Mouse (Mus musculus): Measurements from ENCODE around the gene Dgke. TPM values are rescaled to one million over a fixed set of nuclear protein-coding genes. Genes with fewer than 3 reads are reported as not detected.
"Not testable (repeated sequence)": the region's sequence is repeated elsewhere in the genome, so short reads cannot be mapped to it uniquely, and the experiment has no call there.

The Dgke gene
- polyA plus RNA-seq, 1 experiment from 2014 or later: 4.5 TPM

DNA sequence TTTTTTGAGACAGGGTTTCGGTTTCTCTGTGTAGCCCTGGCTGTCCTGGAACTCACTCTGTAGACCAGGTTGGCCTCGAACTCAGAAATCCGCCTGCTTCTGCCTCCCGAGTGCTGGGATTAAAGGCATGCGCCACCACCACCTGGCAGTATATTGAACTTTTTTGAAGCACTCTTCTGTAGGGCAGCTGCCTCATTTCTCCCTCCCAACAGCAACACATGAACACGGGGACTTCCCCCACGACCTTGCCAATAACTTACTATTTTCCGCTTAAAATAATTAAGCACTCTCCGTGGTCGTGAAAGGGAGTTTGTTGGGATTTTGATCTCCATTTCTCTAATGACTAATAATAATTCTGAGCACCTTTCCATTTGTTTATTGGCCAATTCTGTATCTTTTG is 30.6 kb upstream of the Dgke start:
- H3K27ac ChIP-seq (ENCODE audit: low read length); H3K27me3 ChIP-seq (ENCODE audit: control insufficient read depth, insufficient read depth, low read depth, low read length); H3K4me2 ChIP-seq (ENCODE audit: low read depth, low read length); H3K9ac ChIP-seq (ENCODE audit: low read length); H3K9me3 ChIP-seq (ENCODE audit: control insufficient read depth, low read length); H3K4me1 ChIP-seq (replicated peaks; ENCODE audit: control insufficient read depth, insufficient read depth, low read length); H3K4me3 ChIP-seq (ENCODE audit: low read length); H3K36me3 ChIP-seq (ENCODE audit: control insufficient read depth, insufficient read depth, low read length); ATAC-seq (ENCODE audit: low read depth): not testable (repeated sequence)
- WGBS: 84% methylated on average over 10 of the region's 10 CpGs

GRCm38 (mm10) chr11:89095306-89095705 is 28.7 kb upstream of the Dgke start:
- 63% methylated on average over 3 of the region's 3 CpGs for WGBS
- Histone ChIP-seq H3K9me3 (ENCODE audit: control insufficient read depth, low read length) (no peaks in the 10 kb centered on the region), H3K36me3 (ENCODE audit: control insufficient read depth, insufficient read depth, low read length) (no peaks in the 10 kb centered on the region), H3K4me2 (ENCODE audit: low read depth, low read length) (no peak overlapping the region), H3K27me3 (ENCODE audit: control insufficient read depth, insufficient read depth, low read depth, low read length) (no peaks in the 10 kb centered on the region), H3K4me3 (ENCODE audit: low read length) (no peak overlapping the region), H3K27ac (ENCODE audit: low read length) (no peak overlapping the region), H3K4me1 (replicated peaks; ENCODE audit: control insufficient read depth, insufficient read depth, low read length) (0 out of 2 replicates have a peak, but pooled peaks cover under 1% of the 10 kb centered on the region), H3K9ac (ENCODE audit: low read length) (no peak overlapping the region)
- no peak for ATAC-seq (ENCODE audit: low read depth)

- Histone ChIP-seq H3K4me1 (replicated peaks; ENCODE audit: control insufficient read depth, insufficient read depth, low read length) (no peaks in the 10 kb centered on the region), H3K9ac (ENCODE audit: low read length) (no peak overlapping the region), H3K4me2 (ENCODE audit: low read depth, low read length) (no peak overlapping the region), H3K27me3 (ENCODE audit: control insufficient read depth, insufficient read depth, low read depth, low read length) (no peaks in the 10 kb centered on the region), H3K9me3 (ENCODE audit: control insufficient read depth, low read length) (no peaks in the 10 kb centered on the region), H3K4me3 (ENCODE audit: low read length) (no peak overlapping the region), H3K27ac (ENCODE audit: low read length) (no peak overlapping the region), H3K36me3 (ENCODE audit: control insufficient read depth, insufficient read depth, low read length) (no peaks in the 10 kb centered on the region)
- WGBS: 43% methylated on average over 9 of the region's 9 CpGs
- ATAC-seq (ENCODE audit: low read depth): no peak
Observed at GRCm38 (mm10) chr11:89092714-89093113, 26.1 kb upstream of the Dgke start.

DNA sequence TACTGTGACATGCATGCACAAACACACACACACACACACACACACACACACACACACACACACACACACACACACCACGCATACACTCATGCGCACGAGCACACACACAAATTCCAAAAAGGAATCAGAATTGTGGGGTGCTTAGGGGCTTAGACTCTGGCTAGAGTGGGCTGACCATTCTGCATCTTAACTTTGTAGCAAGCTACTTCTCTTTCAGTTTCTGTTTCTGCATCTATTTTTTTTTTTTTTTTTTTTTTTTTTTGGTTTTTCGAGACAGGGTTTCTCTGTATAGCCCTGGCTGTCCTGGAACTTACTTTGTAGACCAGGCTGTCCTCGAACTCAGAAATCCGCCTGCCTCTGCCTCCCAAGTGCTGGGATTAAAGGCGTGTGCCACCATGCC is 23.7 kb upstream of the Dgke start:
- WGBS: 90% methylated on average over 6 of the region's 7 CpGs
- not testable (repeated sequence) for H3K9ac ChIP-seq (ENCODE audit: low read length); H3K4me3 ChIP-seq (ENCODE audit: low read length)

GRCm38 (mm10) chr11:89088754-89089153 is 22.1 kb upstream of the Dgke start:
- ATAC-seq (ENCODE audit: low read depth): no peak
- H3K36me3 ChIP-seq (ENCODE audit: control insufficient read depth, insufficient read depth, low read length): no peaks in the 10 kb centered on the region
- 88% methylated on average over 4 of the region's 4 CpGs for WGBS
- H3K9ac ChIP-seq (ENCODE audit: low read length): no peak overlapping the region
- H3K9me3 ChIP-seq (ENCODE audit: control insufficient read depth, low read length): no peaks in the 10 kb centered on the region
- no peak overlapping the region for H3K4me3 ChIP-seq (ENCODE audit: low read length)
- H3K4me2 ChIP-seq (ENCODE audit: low read depth, low read length): no peak overlapping the region
- H3K4me1 ChIP-seq (replicated peaks; ENCODE audit: control insufficient read depth, insufficient read depth, low read length): no peaks in the 10 kb centered on the region
- H3K27me3 ChIP-seq (ENCODE audit: control insufficient read depth, insufficient read depth, low read depth, low read length): no peaks in the 10 kb centered on the region
- no peak overlapping the region for H3K27ac ChIP-seq (ENCODE audit: low read length)

More for the DNA sequence above, 23.7 kb upstream of the Dgke start:
- not testable (repeated sequence) for H3K36me3 ChIP-seq (ENCODE audit: control insufficient read depth, insufficient read depth, low read length); H3K9me3 ChIP-seq (ENCODE audit: control insufficient read depth, low read length); H3K4me2 ChIP-seq (ENCODE audit: low read depth, low read length); H3K27me3 ChIP-seq (ENCODE audit: control insufficient read depth, insufficient read depth, low read depth, low read length); ATAC-seq (ENCODE audit: low read depth); H3K4me1 ChIP-seq (replicated peaks; ENCODE audit: control insufficient read depth, insufficient read depth, low read length); H3K27ac ChIP-seq (ENCODE audit: low read length)

GRCm38 (mm10) chr11:89086208-89086809 is 19.7 kb upstream of the Dgke start:
- 68% methylated on average over 10 of the region's 10 CpGs for WGBS
- Histone ChIP-seq H3K9ac (ENCODE audit: low read length) (no peak overlapping the region), H3K9me3 (ENCODE audit: control insufficient read depth, low read length) (no peaks in the 10 kb centered on the region), H3K27ac (ENCODE audit: low read length) (no peak overlapping the region), H3K4me3 (ENCODE audit: low read length) (no peak overlapping the region), H3K36me3 (ENCODE audit: control insufficient read depth, insufficient read depth, low read length) (no peaks in the 10 kb centered on the region), H3K4me2 (ENCODE audit: low read depth, low read length) (no peak overlapping the region), H3K27me3 (ENCODE audit: control insufficient read depth, insufficient read depth, low read depth, low read length) (no peaks in the 10 kb centered on the region), H3K4me1 (replicated peaks; ENCODE audit: control insufficient read depth, insufficient read depth, low read length) (no peaks in the 10 kb centered on the region)
- no peak for ATAC-seq (ENCODE audit: low read depth)

DNA sequence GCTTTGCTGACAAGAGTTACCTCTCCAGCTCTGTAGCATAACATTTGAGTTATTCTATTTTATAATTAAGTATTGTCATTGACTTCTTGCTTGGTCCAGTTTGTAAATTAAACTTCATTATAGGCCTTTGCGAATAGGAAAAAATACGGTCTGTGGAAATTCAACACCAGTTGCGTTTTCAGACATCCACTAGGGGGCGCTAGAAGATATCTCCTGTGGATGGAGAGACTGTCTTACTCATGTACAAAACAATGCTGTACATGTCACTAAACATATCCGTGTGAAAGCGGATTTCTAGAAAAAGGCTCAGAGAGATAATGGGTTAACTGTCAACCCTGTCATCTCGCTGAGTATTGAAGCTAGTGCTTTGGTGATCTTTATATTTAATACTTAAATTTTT is 18.0 kb upstream of the Dgke start:
- Histone ChIP-seq H3K4me1 (replicated peaks; ENCODE audit: control insufficient read depth, insufficient read depth, low read length) (no peaks in the 10 kb centered on the region), H3K9ac (ENCODE audit: low read length) (no peak overlapping the region), H3K27ac (ENCODE audit: low read length) (no peak overlapping the region), H3K36me3 (ENCODE audit: control insufficient read depth, insufficient read depth, low read length) (no peaks in the 10 kb centered on the region), H3K4me3 (ENCODE audit: low read length) (no peak overlapping the region), H3K9me3 (ENCODE audit: control insufficient read depth, low read length) (no peaks in the 10 kb centered on the region), H3K27me3 (ENCODE audit: control insufficient read depth, insufficient read depth, low read depth, low read length) (no peaks in the 10 kb centered on the region), H3K4me2 (ENCODE audit: low read depth, low read length) (no peak overlapping the region)
- no peak for ATAC-seq (ENCODE audit: low read depth)
- WGBS: 34% methylated on average over 7 of the region's 7 CpGs

GRCm38 (mm10) chr11:89082691-89083090 is 16.0 kb upstream of the Dgke start:
- ATAC-seq (ENCODE audit: low read depth); H3K27ac ChIP-seq (ENCODE audit: low read length); H3K4me2 ChIP-seq (ENCODE audit: low read depth, low read length); H3K27me3 ChIP-seq (ENCODE audit: control insufficient read depth, insufficient read depth, low read depth, low read length); H3K4me3 ChIP-seq (ENCODE audit: low read length); H3K36me3 ChIP-seq (ENCODE audit: control insufficient read depth, insufficient read depth, low read length); H3K9me3 ChIP-seq (ENCODE audit: control insufficient read depth, low read length); H3K9ac ChIP-seq (ENCODE audit: low read length); H3K4me1 ChIP-seq (replicated peaks; ENCODE audit: control insufficient read depth, insufficient read depth, low read length): not testable (repeated sequence)
- 81% methylated on average over 3 of the region's 3 CpGs for WGBS

- WGBS: 40% methylated on average over 5 of the region's 5 CpGs
- not testable (repeated sequence) for H3K27me3 ChIP-seq (ENCODE audit: control insufficient read depth, insufficient read depth, low read depth, low read length); H3K9ac ChIP-seq (ENCODE audit: low read length); H3K4me3 ChIP-seq (ENCODE audit: low read length); H3K27ac ChIP-seq (ENCODE audit: low read length); H3K4me2 ChIP-seq (ENCODE audit: low read depth, low read length); H3K36me3 ChIP-seq (ENCODE audit: control insufficient read depth, insufficient read depth, low read length); H3K9me3 ChIP-seq (ENCODE audit: control insufficient read depth, low read length); ATAC-seq (ENCODE audit: low read depth); H3K4me1 ChIP-seq (replicated peaks; ENCODE audit: control insufficient read depth, insufficient read depth, low read length)
Observed at GRCm38 (mm10) chr11:89081906-89082305, 15.3 kb upstream of the Dgke start.

All from lung, embryonic 16.5 days (tissue).